Mouse (Mus musculus): ENCODE measurements at regions not wholly inside any gene's neighbourhood (a gene's known extent, or its start where the extent isn't known, plus 50 kb on each side); places are given as distances from the start of the nearest gene placed in this dataset.

GRCm38 (mm10) chr13:63642617-63643016 is 69.2 kb upstream of the Ptch1 start:
- TF ChIP-seq CTCF (IDR thresholded peaks at IDR 0.05; ENCODE audit: borderline replicate concordance, extremely low read depth, insufficient read depth, insufficient read length): no peak
- no peak for TF ChIP-seq POLR2A (IDR thresholded peaks at IDR 0.05; ENCODE audit: borderline replicate concordance, extremely low read depth, insufficient read depth, insufficient read length, poor library complexity, severe bottlenecking)
